Mouse (Mus musculus) adrenal gland, postnatal 4 days (tissue): ENCODE measurements around the gene Tsc22d1. TPM values are rescaled to one million over a fixed set of nuclear protein-coding genes. Genes with fewer than 3 reads are reported as not detected.

Experiments
- DNase-seq, 2 experiments: peaks; one replicate each; pipeline ENCODE4 v3.0.0; 2021 to 2022; ENCODE audit warnings: low spot score in 2 of 2, mixed read lengths in 2 of 2
- total RNA-seq, 2 experiments: library from RNA; stranded (reverse); gene quantifications; 2 replicates each; pipeline ENCODE4 v1.2.3; 2021

The Tsc22d1 gene
- total RNA-seq, 2 experiments from 2014 or later, result 1,342 to 1,567 TPM

DNA sequence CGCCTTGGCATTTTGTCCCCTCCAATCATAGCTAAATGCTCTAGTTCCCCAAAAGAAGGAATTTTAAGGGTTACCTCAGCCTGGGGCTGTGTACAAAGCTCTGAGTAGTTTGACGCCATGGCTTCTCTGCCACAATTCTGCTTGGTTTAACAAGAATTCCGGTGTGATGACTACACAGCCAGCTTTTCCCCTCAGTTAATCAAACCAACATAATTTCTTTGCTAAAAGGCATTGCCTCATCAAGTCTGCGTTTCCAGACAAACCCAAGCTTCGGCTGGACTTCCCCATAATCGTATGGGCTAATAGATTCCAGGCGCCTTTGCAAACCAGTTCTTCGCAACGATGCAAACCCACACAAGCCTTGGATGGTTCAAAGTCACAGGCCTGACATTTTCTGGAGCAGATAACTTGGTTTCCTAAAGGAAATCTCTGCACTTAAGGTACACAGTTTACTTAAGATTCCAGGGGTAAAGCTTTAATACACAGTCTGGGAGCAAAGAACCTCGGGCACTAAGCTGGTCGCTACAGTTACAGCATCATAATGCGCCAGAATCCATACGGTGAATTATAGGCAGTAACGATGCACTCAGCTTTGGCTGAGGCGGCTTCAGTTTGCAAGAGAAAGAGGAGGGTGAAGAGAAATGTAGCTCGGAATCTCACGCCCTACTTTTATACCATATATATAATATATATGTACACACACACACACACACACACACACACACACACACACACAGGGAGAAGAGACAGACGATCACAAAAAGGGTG, 140.7 kb downstream of the Tsc22d1 start:
- DNase-seq, result no peak

DNA sequence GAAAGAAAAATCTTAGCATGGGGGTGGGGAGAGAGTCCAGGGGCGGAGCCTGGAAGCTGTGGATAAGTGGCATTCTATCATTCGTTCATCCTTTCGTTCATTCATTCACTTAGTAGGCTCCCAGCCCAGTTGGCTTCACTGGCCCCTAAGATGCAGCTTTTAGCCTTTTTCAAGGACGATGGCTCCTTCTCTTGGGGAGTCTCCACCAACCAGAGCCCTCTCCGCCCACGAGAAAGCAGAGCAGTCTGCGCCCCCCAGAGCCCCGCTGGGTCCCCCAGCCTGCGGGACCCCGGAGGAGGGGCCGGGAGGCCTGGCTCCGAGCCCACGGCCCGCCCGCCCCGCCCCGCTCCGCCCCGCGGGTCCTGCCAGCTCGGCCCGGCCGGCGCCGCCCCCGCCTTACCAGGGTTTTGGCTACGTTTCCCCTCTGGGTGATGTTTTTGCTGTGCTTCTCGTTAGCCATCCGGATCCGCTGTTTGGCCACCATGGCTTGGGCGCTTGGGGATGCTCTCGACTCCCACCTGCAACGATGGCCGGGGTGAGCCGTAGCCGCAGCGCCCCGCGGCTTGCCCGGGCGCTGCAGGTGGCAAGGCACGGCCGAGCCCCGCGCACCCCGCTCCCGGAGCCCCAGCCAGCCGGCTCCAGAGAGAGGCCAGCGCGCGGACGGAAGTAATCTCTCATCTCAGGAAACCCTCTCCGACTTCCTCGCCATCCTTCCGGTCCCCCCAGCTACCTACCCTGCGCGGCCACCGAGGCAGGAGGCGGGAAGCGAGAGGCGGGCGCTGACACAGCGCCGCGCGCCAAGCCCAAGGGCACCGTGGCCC, 141.5 kb downstream of the Tsc22d1 start:
- peak in 1 of 2 experiments; percentile 55 for DNase-seq

DNA sequence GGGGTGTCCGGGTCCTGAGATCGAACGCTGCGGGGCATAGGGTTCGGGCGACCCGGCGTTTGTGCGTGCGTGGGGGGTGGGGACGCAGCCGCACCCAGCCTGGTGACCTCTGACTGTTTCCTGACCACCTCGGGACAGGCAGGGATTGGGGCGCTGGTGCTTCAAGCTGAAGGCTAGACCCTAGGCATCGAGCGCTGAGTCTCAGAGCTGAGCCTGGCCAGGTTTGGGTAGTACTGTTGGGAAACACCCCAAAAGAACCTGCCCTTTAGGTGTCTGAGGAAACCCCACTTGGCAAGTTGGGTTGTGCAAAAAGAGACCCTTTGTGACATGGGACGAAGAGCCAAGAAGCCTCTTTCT, 142.1 kb downstream of the Tsc22d1 start, which contains the start of gene Serp2:
Serp2 (minus strand) TSS at position 38 of the 357 bp plus-strand sequence.
- no peak for DNase-seq

Other genes with a start within 250 kb of the Tsc22d1 start
- gene Serp2, start 141.9 kb downstream of the Tsc22d1 start, total RNA-seq, result 10 to 100 TPM; 15.5 to 16.0 TPM